Mouse (Mus musculus) small intestine, adult 2 months (tissue): ENCODE measurements around the gene Gabrd.

ENCODE experiments used
- CTCF ChIP-seq: fragments of 200-500 bp; IDR thresholded peaks from 2 replicates; pipeline ENCODE4 v1.5.1; 2012; ENCODE audit warnings: low read depth, mild to moderate bottlenecking, control low read depth, inconsistent platforms, low read length, moderate library complexity, mixed read lengths; ENCODE audit not compliant: insufficient replicate concordance, insufficient read length; ENCODE audit errors: extremely low read depth
- POLR2A ChIP-seq: fragments of 200-500 bp; IDR thresholded peaks from 2 replicates; pipeline ENCODE4 v1.6.1; 2012; ENCODE audit warnings: low read depth, mild to moderate bottlenecking, control low read depth, inconsistent platforms, low read length, moderate library complexity

DNA sequence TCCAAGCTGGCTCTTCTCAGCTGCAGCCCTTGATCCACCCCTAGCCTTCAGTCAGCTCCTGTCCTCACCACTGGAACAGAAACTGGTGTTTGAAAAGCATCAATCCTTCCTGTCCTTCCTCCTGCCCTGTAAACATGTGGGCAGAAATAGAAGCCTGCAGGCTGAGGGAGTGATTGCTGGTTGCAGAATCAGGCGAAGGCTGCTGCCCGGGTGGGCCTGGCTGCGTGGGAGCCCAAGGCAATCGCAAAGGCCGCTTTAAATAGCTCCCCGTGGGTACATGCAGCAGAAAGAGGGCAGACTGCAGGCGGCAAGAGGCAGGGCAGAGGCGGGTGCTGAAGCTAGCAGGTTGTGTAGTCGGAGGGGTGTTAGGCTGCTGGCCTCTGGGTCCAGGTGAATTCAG, 15.2 kb downstream of the Gabrd start:
- no peak for TF ChIP-seq POLR2A
- TF ChIP-seq CTCF = no peak
